Mouse (Mus musculus) thymus, postnatal 36 days (tissue): ENCODE data around the gene 6330403K07Rik.

ENCODE experiments used
- DNase-seq, 2 experiments: peaks; one replicate each; pipeline ENCODE4 v3.0.0; 2022; ENCODE audit warnings: mixed read lengths in 2 of 2

Gene 6330403K07Rik

GRCm38 (mm10) chr11:70982557-70983228 lies 50.6 kb downstream of the 6330403K07Rik start, which contains the start of gene C1qbp:
Gene C1qbp, minus strand, starts transcription at chr11:70983026.
- DNase-seq, result peak; percentile 92 to 94

GRCm38 (mm10) chr11:70982030-70982429 lies 51.3 kb downstream of the 6330403K07Rik start:
- DNase-seq, result no peak
